Mouse (Mus musculus) cerebellum, adult 11 months (tissue): ENCODE measurements at regions not wholly inside any gene's neighbourhood (a gene's known extent, or its start where the extent isn't known, plus 50 kb on each side); places are given as distances from the start of the nearest gene placed in this dataset.

Source experiments
- DNase-seq: peaks from one replicate; pipeline ENCODE4 v3.0.0; 2022

- DNase-seq = no peak
Observed at GRCm38 (mm10) chr6:53134410-53134809, 66.0 kb upstream of the Jazf1 start.

- no peak for DNase-seq
Observed at GRCm38 (mm10) chr6:53130717-53131330, 62.4 kb upstream of the Jazf1 start.

GRCm38 (mm10) chr6:53126776-53127175 is 58.3 kb upstream of the Jazf1 start:
- DNase-seq = no peak

- no peak for DNase-seq
Observed at GRCm38 (mm10) chr6:53124800-53125450, 56.5 kb upstream of the Jazf1 start.

- no peak for DNase-seq
Observed at GRCm38 (mm10) chr6:53120385-53120784, 52.0 kb upstream of the Jazf1 start.
